Mouse (Mus musculus) left cerebral cortex, postnatal 36 days (tissue): ENCODE measurements around the gene Serhl. TPM values are rescaled to one million over a fixed set of nuclear protein-coding genes. Genes with fewer than 3 reads are reported as not detected.
A peak's percentile ranks its signal among the peaks of the same experiment; 100 is the strongest.
"Not testable (repeated sequence)": the region's sequence is repeated elsewhere in the genome, so short reads cannot be mapped to it uniquely, and the experiment has no call there.

Experiments
- DNase-seq, 2 experiments: peaks; one replicate each; pipeline ENCODE4 v3.0.0; 2021 to 2022; ENCODE audit warnings: low spot score in 2 of 2, mixed read lengths in 1 of 2
- intact Hi-C: fragments of 180-260 bp; cut with DNase I; formaldehyde crosslinking; loops from one replicate; pipeline ENCODE4 v1.15.1; 2025
- total RNA-seq, 2 experiments: library from RNA; stranded (reverse); gene quantifications; 2 replicates each; pipeline ENCODE4 v1.2.3; 2021

The Serhl gene
- total RNA-seq, 2 experiments from 2014 or later: 9.3 to 12.3 TPM

DNA sequence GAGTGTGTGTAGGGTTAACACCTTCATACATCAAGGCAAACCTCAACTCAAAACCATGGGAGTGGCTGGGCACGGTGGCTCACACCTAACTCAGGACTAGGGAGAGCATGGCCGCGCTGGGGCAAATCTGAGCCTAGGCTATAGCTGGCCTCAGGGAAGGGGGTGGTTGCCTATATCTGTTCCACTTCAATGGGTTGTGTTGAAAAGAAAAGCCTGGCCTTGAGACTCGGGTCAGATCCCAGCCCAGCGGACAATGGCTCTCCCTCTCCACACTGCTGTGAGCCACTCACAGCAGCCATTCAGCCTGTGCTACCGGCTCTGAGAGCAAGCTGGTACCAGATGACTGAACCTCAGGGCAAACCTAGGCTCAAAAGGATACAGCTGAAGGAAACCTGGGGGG lies 25.8 kb downstream of the Serhl start:
- intact Hi-C loops: no loop called here
- DNase-seq: no peak

DNA sequence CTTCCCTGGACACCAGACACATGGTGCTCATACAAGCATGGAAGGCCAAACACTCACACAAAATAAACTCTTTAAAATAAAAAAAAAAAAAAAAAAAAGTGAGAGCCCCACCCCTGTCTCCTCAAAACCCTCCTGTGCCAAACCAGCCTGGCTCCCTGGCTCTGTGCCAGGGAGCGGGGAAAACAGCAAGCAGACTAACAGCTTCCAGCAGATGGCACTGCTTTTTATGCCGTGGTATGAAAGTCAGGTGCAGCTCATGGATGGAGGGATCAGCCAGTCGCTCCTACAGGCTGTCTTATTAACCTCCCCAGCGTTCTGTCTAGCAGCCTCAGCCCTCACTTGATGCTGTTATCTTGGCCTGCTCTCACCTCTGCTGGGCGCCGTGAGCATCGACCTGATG lies 29.1 kb downstream of the Serhl start:
- DNase-seq: peak in 1 of 2 experiments; percentile 35
- intact Hi-C loops: no loop called here

DNA sequence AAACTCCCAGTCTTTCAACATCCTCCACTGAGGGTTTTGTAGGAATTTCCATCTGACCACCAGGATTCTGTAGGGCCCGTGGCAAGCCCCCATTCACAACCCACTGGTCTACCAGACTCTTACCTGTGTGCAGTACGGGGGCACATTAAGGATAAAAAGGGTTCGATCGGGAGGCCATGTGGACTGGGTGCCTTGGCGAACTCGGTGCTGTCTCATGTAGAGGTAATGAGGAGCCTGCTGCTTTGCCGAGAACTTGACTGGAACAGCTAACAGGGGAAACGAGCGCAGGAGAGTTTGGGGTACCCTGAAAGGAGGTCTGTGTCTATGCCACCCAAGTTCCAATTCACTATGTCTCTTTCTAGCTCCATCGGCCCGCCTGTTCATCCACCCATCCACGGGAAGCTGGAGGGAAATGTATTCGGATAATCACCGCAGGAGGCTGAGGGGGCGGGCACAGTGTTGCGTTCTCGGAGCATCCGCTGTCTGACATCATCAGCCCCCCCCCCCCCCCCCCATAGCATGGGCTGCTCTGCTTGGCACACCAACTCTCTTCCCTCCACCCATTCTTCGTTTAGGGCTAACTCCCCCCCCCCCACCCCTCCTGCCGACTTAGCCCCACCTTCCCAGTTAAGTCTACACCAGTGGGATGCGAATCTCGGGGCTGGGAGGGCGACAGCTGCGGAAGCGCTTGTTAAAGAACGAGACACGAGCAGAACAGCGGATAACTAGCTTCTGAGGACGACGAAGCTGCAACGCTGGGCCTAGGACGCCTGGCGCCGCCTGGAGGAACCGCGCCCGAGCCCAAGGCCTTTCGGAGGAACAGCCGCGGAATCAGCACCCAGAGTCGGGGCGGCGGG lies 32.6 kb downstream of the Serhl start:
- intact Hi-C loops: loop anchor here (2.0 kb wide), 1 partner anchor 27 kb away; the partner anchor contains the start of gene Poldip3
- DNase-seq: peak; percentile 56 to 61

GRCm38 (mm10) chr15:83122566-83123145 lies 33.4 kb downstream of the Serhl start, which contains the start of gene Rrp7a:
TSS of gene Rrp7a (minus strand) at chr15:83122801.
- intact Hi-C loops: loop anchor here (2.0 kb wide), 1 partner anchor 26 kb away; the partner anchor contains the start of gene Poldip3
- DNase-seq: peak; percentile 92 to 93

DNA sequence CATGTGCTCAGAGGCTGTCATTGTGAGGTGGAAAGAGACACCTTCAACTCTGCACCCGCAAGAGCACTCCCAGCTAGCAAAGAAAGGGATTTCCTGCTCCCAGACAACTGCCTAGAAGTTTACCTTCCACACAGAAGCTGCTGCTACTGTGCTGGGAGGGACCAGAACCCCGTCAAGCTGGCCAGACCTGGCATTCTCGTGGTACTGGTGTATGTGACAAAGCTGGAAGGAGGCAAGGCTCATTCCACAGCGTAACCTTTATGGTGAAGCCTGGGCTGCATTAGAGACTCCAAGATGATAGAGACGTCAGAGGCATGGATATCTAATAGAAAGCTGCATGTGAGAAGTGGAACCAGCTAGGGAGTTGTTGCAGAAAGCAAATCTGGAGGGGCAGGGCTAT lies 35.3 kb downstream of the Serhl start:
- no peak for DNase-seq
- intact Hi-C loops: no loop called here

DNA sequence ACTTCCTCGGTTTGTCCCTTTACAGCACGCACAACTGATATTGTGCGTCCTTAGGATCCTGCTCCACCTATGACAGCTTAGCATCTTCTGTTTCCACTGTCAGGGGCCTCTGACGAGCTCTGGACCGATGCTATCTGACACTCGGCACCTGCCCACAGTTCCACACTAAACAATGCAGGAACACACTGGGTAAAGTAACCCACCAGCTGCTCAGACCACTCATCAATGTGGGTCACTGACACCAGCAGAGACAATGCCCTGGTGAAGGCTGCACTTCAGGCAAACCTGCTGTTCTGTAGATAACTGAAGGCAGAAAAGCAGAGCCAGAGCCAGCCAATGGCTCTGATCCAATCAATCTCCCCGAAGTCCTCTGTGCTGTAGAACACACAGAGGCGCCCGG lies 37.3 kb downstream of the Serhl start:
- DNase-seq: no peak
- intact Hi-C loops: no loop called here

DNA sequence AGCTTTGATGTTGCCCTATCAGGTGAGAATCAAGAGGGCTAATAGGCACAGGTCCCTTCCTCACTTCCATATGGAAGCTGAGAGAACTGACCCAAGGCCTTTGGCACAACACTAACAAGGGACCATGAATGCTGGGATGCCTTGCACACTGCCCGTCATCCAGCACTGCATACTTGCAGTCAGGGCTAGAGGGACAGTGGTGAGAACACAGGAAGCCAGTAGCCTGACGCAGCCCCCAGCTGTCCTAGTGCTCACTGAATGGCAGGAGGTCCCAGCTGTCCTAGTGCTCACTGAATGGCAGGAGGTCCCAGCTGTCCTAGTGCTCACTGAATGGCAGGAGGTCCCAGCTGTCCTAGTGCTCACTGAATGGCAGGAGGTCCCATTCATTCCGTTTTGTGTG lies 37.7 kb downstream of the Serhl start:
- intact Hi-C loops: not testable (repeated sequence)

GRCm38 (mm10) chr15:83129530-83130231 lies 40.4 kb downstream of the Serhl start:
- DNase-seq: no peak
- intact Hi-C loops: no loop called here

More for the DNA sequence above, 37.7 kb downstream of the Serhl start:
- DNase-seq: not testable (repeated sequence)

DNA sequence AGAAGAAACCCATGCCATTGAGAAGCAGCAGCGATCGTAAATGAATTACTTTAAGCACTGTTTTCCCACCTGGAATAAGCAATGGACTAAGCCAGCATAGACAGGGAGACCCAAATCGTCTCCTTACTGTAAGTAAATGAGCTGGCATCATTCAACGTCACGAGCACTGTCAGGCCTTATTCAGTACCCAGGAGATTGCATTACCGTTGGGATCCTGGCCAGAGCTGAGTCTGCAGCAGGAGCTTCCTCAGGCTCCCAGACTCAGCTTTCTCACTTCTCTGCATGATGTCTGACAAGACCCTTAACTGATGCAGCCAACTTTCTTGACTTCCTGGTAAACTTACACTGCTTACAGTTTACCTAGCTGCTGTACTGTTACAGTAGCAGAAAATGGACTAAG lies 45.4 kb downstream of the Serhl start:
- DNase-seq: no peak
- intact Hi-C loops: no loop called here

DNA sequence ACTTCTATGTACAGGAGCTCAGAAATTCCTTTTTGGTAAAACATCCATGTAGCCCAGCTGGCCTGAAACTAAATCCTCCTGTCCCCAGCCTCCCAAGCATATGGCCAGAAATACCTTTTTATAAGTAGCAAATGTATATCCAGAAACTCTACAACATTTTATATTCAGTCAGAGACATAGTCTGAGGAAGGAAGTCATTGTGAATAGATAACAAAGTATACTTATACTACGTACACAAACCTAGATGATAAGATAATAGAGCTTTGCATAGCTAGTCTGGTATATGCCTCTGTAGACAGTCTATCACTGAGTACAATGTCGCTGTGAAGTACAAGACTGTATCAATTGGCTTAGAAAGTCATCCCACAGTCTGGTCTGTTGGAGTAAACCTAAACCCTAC lies 46.3 kb downstream of the Serhl start:
- no peak for DNase-seq
- intact Hi-C loops: no loop called here

DNA sequence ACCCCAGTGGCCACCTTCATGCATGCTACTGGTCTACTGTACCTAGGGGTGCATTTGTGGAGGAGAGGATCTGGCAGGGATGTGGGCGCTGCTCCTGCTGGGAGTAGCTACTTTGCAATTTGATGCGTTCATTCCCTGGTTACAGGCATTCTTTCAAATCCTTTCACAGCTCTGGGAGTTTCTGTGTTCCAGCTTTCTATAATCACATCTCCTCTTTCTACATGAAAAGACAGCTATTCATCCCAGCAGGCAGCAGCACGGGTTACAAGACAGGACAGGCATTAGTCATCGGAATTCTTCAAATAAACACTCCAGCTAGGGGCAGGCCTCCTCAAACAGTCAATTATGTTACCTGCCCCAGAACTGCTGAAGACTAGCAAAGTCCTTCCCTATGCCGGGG lies 53.6 kb downstream of the Serhl start:
- intact Hi-C loops: no loop called here
- peak; percentile 29 to 47 for DNase-seq

- intact Hi-C loops: no loop called here
- DNase-seq: no peak
These were observed 56.2 kb downstream of the Serhl start for GRCm38 (mm10) chr15:83145541-83145940.

DNA sequence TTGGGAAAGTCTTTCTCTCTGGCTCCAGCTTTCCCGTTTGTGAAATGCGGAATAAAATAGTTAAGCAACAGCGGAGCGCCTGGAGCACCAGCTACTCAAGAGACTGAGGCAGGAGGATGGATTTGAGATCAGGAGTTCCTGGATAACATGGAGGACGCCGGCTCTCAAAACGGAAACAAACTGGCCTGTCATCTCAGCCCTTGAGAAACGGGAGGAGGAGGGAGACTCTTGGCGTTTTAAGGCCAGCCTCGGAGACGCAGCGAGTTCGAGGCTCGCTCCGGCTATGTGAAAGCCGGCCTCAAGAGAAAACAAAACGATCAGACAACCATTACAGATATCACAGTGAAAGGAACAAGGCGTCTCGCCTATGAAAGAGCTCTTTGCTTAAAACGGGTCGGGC lies 59.1 kb downstream of the Serhl start:
- intact Hi-C loops: loop anchor here (2.0 kb wide), 1 partner anchor 26 kb away; the partner anchor contains the start of gene Rrp7a

DNA sequence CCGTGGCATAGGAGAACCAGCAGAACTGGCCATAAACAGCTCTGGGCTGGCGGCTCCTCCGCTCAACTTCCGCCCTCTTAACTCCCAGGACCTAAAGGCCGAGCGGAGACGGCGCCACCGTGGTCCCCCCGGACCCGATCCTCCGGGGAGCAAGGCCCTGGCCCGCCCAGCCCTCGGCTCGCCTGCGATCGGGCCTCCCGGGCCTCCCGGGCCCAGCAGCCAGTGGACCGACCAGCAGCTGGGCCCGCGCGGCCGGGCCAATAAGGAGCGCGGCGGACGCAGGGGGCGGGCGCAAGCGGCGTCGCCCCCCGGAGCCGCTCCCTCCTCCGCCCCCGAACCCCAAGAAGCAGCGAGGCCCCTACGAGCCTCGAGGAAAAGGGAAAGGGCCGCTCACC lies 59.5 kb downstream of the Serhl start:
- intact Hi-C loops: loop anchor here (2.0 kb wide), 1 partner anchor 26 kb away; the partner anchor contains the start of gene Rrp7a

More for the DNA sequence above, 59.1 kb downstream of the Serhl start:
- no peak for DNase-seq

DNA sequence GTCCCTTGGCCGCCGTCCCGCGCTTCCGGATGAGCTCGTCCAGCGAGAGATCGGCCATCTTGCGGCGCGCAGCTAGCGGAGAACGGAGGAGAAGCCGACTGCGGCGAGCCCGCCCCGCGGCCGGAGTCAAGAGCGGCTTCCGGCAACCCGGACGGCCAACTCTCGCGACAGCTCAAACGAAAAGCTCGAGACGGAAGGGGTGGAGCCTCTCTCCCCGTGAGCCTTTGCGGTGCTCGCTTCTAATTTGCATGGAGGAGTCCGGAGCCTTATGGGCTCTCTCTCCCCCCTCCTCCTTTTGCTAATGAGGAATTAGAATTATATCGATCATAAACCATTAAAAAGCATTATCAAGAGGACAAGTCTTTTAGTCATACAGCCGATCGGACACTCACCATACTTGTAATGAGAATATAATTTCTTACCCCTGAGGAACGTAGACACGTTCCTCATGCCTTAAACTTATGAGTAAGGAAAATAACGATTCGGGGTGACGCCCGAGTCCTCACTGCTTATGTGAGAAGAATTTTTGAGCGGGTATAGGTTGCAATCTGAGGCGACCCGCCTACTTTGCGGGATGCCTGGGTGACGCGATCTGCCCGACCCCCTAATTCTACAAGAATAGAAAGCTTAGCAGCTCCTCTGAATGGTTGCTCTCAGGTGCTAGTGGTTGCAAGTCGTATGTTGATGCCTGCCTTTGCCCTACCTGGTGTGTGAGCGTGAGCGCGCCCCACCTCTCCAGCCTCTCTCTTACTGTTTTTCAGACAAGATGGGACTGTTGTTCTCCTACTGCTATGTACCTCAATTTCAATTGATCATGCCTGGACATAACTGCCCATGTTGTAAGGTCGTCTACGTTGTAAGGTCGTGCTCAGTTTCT lies 60.1 kb downstream of the Serhl start, which contains the start of gene Poldip3:
Poldip3 (minus strand) TSS at position 189 of the 877 bp plus-strand sequence.
- intact Hi-C loops: loop anchor here (2.0 to 10.0 kb wide), 2 partner anchors 27 to 365 kb away; partner anchors contain the start of genes Rrp7a and Ttll1
- DNase-seq: peak; percentile 97 to 98

More for the DNA sequence above, 59.5 kb downstream of the Serhl start:
- DNase-seq: no peak

DNA sequence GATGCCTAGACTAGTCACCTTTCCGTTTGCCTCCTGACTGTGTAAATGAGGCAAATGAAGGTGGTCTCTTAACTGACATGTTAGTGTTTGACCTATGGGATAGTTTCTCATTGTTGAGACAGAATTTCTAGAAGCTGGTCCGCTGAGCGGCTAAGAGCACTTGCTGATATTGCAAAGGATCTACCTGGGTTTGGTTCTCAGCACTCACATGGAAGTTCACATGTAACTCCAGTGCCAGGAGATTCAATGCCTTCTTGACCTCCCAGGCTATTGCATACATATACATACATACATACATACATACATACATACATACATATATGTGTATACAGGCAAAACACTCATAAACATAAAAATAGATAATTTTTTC lies 60.8 kb downstream of the Serhl start:
- intact Hi-C loops: loop anchor here (10.0 kb wide), 1 partner anchor 365 kb away; the partner anchor contains the start of gene Ttll1

DNA sequence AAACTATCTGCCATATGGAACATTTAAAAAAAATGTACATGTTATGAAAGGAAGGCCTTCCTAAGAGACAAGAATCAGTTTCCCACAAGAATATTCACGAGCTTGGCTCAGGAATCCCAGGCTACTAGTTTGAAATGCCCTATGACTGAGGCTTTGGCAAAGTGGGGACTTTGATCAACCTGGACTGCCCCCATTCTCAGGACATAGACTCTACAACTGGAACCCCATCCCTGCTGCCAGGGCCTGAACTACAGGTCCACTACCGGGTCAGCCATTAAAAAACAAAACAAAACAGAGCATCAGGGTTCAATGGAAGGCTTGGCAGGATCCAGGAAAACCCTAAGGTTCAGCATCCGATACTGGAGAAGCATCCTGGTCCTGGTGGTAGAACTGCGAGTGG lies 61.4 kb downstream of the Serhl start:
- intact Hi-C loops: loop anchor here (10.0 kb wide), 1 partner anchor 364 kb away; the partner anchor contains the start of gene Ttll1
- no peak for DNase-seq

More for the DNA sequence above, 60.8 kb downstream of the Serhl start:
- no peak for DNase-seq

DNA sequence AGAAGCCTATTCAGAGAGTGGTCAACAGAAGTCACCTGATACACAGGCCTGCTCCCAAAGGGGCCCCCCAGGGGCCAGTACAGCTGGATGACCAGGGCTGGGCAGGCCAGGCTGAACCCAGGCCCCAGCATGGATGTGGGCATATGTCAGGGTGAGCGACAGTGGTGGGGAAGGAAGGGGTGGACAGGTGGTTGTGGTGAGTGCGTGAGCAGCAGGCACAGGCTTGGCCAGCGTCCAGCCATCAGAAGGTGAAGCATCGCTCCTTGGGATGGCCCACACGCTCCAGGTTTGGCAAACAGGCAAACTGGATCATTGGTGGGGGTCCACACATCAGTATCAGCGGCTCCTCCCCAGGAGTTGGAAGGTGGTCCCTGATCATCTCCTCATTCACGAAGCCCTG lies 65.0 kb downstream of the Serhl start:
- intact Hi-C loops: loop anchor here (10.0 kb wide), 1 partner anchor 360 kb away; the partner anchor contains the start of gene Ttll1
- no peak for DNase-seq
